Mouse (Mus musculus): Measurements from ENCODE around the gene Tmc6. TPM values are rescaled to one million over a fixed set of nuclear protein-coding genes. Genes with fewer than 3 reads are reported as not detected.
"Not testable (repeated sequence)": the region's sequence is repeated elsewhere in the genome, so short reads cannot be mapped to it uniquely, and the experiment has no call there.

Tmc6 gene
- polyA plus RNA-seq, 1 experiment = 78.2 TPM

DNA sequence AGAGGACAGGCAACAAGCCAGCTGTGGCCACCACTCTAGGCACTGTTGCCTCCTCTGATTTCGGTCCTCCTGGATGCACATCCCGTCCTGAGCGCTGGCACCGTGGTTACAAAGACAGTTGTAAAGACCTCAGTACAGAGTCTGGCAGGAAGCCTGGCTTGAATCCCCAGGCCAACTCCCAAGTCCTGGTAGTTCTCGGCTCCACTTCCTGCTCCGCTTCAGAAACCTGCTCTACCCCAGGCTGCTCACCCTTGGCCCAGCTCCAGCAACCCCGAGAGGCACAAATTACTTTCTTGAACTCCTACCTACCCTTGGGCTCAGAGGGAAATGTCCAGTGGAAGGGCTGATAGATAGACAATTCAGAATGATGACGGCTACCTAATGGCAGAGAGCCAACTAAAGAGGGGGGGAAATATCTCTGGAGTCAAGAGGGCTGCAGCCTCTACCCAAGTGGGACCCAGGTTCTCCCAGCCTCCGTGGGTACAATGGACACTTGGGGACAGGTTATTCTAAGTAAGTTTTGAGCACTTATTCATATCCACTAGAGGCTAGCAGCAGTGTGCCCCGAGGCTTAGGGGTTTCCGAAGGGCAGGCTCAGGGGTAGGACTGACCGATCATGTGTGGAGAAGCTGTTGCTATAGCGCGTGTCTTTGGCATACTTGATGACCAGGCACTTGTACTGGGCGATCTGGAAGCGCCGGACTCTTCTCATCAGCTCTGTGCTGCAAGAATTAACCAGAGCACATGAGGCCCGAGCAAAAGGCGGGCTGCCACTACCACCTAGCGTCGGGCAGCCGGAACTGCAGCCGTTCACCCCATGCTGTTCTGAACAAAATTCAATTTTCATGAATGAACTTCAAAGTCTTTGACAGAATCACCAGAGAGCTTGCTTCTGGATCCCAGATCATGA, 42.3 kb upstream of the Tmc6 start:
- Histone ChIP-seq H3K9me3 (no peaks in the 10 kb centered on the region), H3K36me3 (replicated peaks; ENCODE audit: low read length) (peaks cover 45% of the 10 kb centered on the region), H3K4me1 (peaks cover 76% of the 10 kb centered on the region), H3K4me3 (replicated peaks) (peak overlapping the region; percentile 90), H3K27me3 (replicated peaks) (peaks cover 26% of the 10 kb centered on the region)
- no peak for TF ChIP-seq GATA1 (IDR thresholded peaks at IDR 0.05; ENCODE audit: borderline replicate concordance, low read length)
- no peak for TF ChIP-seq FLI1 (IDR thresholded peaks at IDR 0.05; ENCODE audit: low read length)

DNA sequence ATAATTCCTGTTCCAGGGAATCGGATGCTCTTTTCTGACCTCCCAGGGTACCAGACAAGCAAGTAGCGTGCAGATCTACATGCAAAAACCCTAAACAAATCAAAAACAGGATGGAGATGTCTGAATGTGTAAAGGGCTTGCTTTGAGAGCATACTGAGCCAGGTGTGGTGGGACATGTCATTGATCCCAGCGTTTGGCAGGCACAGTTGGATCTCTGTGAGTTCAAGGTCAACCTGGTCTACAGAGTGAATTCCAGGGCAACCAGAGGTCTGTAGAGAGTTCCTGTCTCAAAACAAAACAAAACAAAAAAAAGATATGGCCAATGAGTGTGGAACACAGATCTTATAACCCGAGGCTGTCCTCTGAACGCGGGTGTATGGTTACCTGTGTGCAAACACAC, 41.4 kb upstream of the Tmc6 start:
- TF ChIP-seq FLI1 (IDR thresholded peaks at IDR 0.05; ENCODE audit: low read length) (no peak), GATA1 (IDR thresholded peaks at IDR 0.05; ENCODE audit: borderline replicate concordance, low read length) (no peak)
- H3K36me3 ChIP-seq (replicated peaks; ENCODE audit: low read length) = peaks cover 54% of the 10 kb centered on the region
- peaks cover 26% of the 10 kb centered on the region for H3K27me3 ChIP-seq (replicated peaks)
- H3K4me1 ChIP-seq = peaks cover 67% of the 10 kb centered on the region
- no peak overlapping the region for H3K4me3 ChIP-seq (replicated peaks)
- no peaks in the 10 kb centered on the region for H3K9me3 ChIP-seq

DNA sequence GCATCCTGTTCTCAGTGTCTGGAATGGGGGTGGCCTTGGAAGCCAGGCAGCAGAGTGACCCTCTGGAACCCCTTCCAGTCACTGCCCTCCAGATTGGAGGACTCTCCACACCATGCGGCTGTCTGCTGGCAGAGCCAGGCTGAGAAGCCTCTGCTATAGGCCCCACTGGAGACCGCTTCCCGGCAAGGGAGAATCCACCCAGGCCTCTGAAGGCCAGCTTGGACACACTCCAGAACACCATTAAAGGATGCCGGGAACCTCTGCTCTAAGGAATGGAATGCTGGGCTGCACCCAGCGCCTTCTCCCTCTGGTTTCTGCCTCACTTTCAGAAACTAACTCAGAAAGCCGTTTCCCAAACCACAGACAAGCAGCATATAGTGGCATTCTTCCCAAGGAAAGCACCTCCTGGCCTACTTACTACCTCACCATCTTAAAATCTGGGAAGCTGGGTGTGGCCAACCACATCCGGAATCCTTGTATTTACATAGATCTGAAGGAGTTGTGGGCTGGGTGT, 40.8 kb upstream of the Tmc6 start:
- H3K36me3 ChIP-seq (replicated peaks; ENCODE audit: low read length) = peaks cover 60% of the 10 kb centered on the region
- H3K4me1 ChIP-seq = peaks cover 60% of the 10 kb centered on the region
- no peak overlapping the region for H3K4me3 ChIP-seq (replicated peaks)
- TF ChIP-seq FLI1 (IDR thresholded peaks at IDR 0.05; ENCODE audit: low read length) (no peak), GATA1 (IDR thresholded peaks at IDR 0.05; ENCODE audit: borderline replicate concordance, low read length) (no peak)
- H3K27me3 ChIP-seq (replicated peaks) = peaks cover 23% of the 10 kb centered on the region
- H3K9me3 ChIP-seq = no peaks in the 10 kb centered on the region

DNA sequence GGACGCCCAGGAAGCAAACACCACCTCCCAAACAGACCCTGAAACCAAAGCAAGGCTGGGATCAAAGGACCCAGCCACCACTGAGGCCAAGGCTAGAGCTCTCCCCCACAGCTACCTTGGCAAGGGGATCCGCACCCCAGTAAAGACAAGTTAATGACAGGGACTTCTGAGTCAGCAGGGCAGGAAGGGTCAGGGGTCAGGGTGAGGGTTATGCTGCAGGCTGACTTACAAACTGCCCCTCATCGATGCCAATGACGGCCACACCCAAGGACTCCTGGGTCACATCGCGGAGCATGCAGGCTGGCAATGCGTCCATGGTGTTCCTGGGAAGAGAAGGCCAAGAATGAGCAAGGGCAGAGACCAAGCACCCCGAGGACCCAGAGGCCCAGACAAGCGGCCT, 39.9 kb upstream of the Tmc6 start:
- H3K36me3 ChIP-seq (replicated peaks; ENCODE audit: low read length) = peaks cover 69% of the 10 kb centered on the region
- TF ChIP-seq GATA1 (IDR thresholded peaks at IDR 0.05; ENCODE audit: borderline replicate concordance, low read length) (no peak), FLI1 (IDR thresholded peaks at IDR 0.05; ENCODE audit: low read length) (no peak)
- peaks cover 14% of the 10 kb centered on the region for H3K27me3 ChIP-seq (replicated peaks)
- H3K9me3 ChIP-seq = no peaks in the 10 kb centered on the region
- H3K4me1 ChIP-seq = peaks cover 55% of the 10 kb centered on the region
- H3K4me3 ChIP-seq (replicated peaks) = no peak overlapping the region

DNA sequence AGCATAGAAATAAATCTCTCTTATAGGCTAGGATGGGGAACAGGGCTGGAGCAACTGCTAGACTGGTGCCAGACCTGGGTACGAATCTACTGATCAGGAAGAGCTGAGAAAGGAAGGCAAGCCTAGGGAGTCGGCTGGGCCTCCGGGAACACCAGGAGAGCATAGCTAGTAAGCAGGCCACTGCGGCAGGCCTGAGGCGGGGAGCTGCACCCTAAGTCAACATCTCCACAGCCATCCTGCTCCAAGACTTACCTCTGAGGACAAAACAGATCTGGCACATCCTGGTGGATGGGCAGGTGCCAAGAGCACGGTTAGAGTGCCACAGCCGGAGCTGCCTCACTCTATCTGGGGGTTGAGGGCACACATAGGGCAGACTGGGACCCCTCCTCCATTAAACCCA, 38.2 kb upstream of the Tmc6 start:
- Histone ChIP-seq H3K4me1 (peaks cover 48% of the 10 kb centered on the region), H3K9me3 (no peaks in the 10 kb centered on the region), H3K36me3 (replicated peaks; ENCODE audit: low read length) (peaks cover 84% of the 10 kb centered on the region), H3K27me3 (replicated peaks) (peaks cover 2% of the 10 kb centered on the region), H3K4me3 (replicated peaks) (no peak overlapping the region)
- TF ChIP-seq FLI1 (IDR thresholded peaks at IDR 0.05; ENCODE audit: low read length) = no peak
- TF ChIP-seq GATA1 (IDR thresholded peaks at IDR 0.05; ENCODE audit: borderline replicate concordance, low read length) = no peak

DNA sequence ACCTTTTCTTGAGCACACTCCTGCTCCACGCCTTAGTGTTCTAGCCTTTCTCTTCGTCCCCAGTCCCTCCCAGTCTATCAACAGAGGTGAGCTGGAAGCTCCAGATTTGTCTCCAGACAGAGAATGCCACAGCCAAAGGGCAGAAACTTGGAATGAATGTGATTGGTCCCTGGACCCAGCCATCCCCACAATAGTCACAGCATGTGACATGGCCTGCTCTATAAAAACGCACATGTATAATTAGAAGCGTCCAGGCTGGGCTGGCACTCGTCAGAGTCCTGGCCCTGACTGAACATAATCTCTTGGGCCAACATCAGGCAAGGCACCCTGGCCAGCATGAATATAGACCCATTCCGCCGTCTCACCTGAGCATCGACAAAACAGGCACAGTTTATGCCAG, 37.1 kb upstream of the Tmc6 start:
- no peak overlapping the region for H3K4me3 ChIP-seq (replicated peaks)
- H3K27me3 ChIP-seq (replicated peaks) = peaks cover 2% of the 10 kb centered on the region
- H3K9me3 ChIP-seq = no peaks in the 10 kb centered on the region
- no peak for TF ChIP-seq GATA1 (IDR thresholded peaks at IDR 0.05; ENCODE audit: borderline replicate concordance, low read length)
- no peak for TF ChIP-seq FLI1 (IDR thresholded peaks at IDR 0.05; ENCODE audit: low read length)
- H3K36me3 ChIP-seq (replicated peaks; ENCODE audit: low read length) = peaks cover 95% of the 10 kb centered on the region
- H3K4me1 ChIP-seq = peaks cover 48% of the 10 kb centered on the region

DNA sequence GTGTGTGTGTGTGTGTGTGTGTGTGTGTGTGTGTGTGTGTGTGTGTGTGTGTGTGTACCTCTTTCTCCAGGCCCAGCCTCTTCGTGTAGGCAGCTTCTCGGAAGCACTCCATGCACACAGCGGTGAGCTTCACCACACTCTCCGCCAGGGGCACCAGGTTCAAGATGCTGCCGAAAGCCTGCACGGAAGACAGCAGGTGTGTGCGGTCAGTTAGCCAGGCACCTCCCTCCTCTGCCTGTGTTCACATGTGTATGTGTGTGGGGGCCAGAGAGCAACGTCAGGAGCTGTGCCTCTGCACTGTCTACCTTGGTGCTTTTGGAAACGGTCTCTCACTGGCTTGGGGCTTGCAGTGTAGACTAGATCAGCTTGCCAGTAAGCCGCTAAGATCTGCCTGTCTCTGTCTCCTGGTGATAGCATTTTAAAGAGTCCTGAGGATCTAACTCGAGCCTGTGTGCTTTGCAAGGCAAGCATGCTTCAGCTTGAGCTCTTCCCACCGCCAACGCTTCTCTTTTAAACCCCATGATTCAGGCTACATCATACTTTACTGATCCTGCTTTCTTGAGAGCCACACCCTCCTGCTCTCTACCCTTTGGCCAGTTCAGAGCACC, 34.5 kb upstream of the Tmc6 start:
- Histone ChIP-seq H3K4me3 (replicated peaks) (peak overlapping the region; percentile 40), H3K27me3 (replicated peaks) (no peaks in the 10 kb centered on the region), H3K36me3 (replicated peaks; ENCODE audit: low read length) (peaks cover 94% of the 10 kb centered on the region), H3K9me3 (no peaks in the 10 kb centered on the region), H3K4me1 (peaks cover 56% of the 10 kb centered on the region)
- no peak for TF ChIP-seq GATA1 (IDR thresholded peaks at IDR 0.05; ENCODE audit: borderline replicate concordance, low read length)
- TF ChIP-seq FLI1 (IDR thresholded peaks at IDR 0.05; ENCODE audit: low read length) = no peak

DNA sequence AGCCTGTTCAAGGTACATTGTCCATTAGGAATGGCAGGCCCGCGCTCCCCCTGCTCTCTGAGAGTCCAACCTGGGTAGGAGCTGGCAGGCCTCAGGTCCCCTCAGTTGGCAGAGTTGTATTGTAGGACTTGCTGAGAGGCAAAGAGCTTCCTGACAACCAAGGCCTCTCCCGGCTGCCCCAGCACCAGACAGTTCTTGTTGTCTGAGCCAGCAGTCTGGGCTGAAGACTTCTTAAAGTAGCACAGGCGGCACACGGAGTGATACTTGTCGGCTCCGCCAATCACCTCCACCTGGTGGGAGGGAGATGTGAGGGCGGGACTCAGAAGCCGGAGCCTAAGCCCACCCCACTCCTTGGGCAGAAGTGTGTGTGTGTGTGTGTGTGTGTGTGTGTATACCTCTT, 33.9 kb upstream of the Tmc6 start:
- peaks cover 91% of the 10 kb centered on the region for H3K36me3 ChIP-seq (replicated peaks; ENCODE audit: low read length)
- H3K27me3 ChIP-seq (replicated peaks); H3K4me3 ChIP-seq (replicated peaks); H3K9me3 ChIP-seq: not testable (repeated sequence)
- H3K4me1 ChIP-seq = peaks cover 57% of the 10 kb centered on the region

DNA sequence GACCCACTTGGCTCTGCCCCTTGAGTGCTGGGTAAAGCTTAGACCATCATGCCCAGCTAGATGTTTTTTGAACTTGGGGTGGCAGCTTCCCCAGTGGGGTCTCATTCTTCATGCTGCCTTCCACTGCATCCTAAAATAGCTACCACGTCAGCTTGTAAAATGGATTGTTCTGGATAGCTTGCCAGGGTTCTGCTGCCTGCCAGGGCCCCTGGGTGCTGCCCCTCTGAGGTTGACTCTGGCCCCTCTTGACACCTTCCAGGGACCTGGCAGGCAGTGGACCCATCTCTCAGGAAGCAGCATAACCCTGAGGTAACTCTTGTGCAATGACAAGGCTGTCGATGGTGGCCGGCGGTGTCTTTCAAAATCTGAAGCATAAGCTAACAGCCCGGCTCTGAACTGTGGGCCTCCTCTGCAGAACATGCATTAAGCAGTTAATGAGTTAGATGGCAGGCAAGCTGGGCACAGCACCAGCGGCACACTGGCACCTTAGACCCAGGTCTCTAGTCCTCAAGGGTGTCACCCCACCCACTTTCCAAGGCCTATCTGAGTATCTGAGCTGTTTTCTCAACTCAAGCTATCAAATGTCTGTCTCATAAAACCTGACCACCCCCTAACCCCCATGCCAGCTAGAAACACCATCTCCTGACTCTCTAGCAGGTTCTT, 32.8 kb upstream of the Tmc6 start:
- H3K36me3 ChIP-seq (replicated peaks; ENCODE audit: low read length) = peaks cover 82% of the 10 kb centered on the region
- no peaks in the 10 kb centered on the region for H3K27me3 ChIP-seq (replicated peaks)
- H3K4me1 ChIP-seq = peaks cover 66% of the 10 kb centered on the region
- no peak for TF ChIP-seq GATA1 (IDR thresholded peaks at IDR 0.05; ENCODE audit: borderline replicate concordance, low read length)
- TF ChIP-seq FLI1 (IDR thresholded peaks at IDR 0.05; ENCODE audit: low read length) = no peak
- H3K9me3 ChIP-seq = no peaks in the 10 kb centered on the region
- H3K4me3 ChIP-seq (replicated peaks) = no peak overlapping the region

DNA sequence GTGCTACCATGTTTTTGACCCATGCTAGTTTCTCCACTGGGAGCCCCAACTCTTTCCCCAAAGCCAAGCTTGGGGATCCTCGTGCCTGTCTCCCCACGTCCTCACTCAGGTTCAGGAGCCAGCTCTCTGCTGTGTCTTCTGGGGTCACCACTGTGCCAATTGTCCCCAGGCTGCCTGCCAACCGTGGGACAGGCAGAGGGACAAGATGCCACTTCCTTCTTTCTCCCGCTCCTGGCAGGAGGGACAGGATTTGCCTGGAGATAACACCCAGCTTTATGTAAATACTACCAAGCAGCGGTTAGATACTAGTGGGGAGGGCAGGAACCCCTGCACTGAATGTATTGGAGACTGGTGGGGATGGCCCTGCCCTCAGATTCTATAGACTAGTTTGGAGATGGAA, 31.9 kb upstream of the Tmc6 start:
- H3K4me3 ChIP-seq (replicated peaks) = no peak overlapping the region
- no peaks in the 10 kb centered on the region for H3K27me3 ChIP-seq (replicated peaks)
- no peak for TF ChIP-seq GATA1 (IDR thresholded peaks at IDR 0.05; ENCODE audit: borderline replicate concordance, low read length)
- no peak for TF ChIP-seq FLI1 (IDR thresholded peaks at IDR 0.05; ENCODE audit: low read length)
- peaks cover 73% of the 10 kb centered on the region for H3K36me3 ChIP-seq (replicated peaks; ENCODE audit: low read length)
- H3K9me3 ChIP-seq = no peaks in the 10 kb centered on the region
- peaks cover 71% of the 10 kb centered on the region for H3K4me1 ChIP-seq

Measured in megakaryocyte, embryonic 14.5 days (primary cell).